Mouse (Mus musculus) forebrain, postnatal 0 days (tissue): ENCODE results near the gene Ap2b1. TPM values are rescaled to one million over a fixed set of nuclear protein-coding genes. Genes with fewer than 3 reads are reported as not detected.

Source experiments
- ATAC-seq: fragments of 200-750 bp; cut with Nextera tagmentation; 2 replicates; pipeline ENCODE4 v1.8.0; 2017; ENCODE audit warnings: mild to moderate bottlenecking, moderate library complexity
- DNase-seq: peaks from one replicate; pipeline ENCODE4 v3.0.0-alpha.2; 2015
- H3K27ac ChIP-seq: fragments of 300-500 bp; sonication (generic); 2 replicates; pipeline ENCODE4 v1.5.1; 2014; ENCODE audit warnings: low read depth, mild to moderate bottlenecking, antibody characterized with exemption, low read length, moderate library complexity, mixed read lengths
- H3K27me3 ChIP-seq: fragments of 300-500 bp; sonication (generic); 2 replicates; pipeline ENCODE4 v1.6.1; 2014; ENCODE audit warnings: mild to moderate bottlenecking, low read length, mixed read lengths; ENCODE audit not compliant: insufficient read depth
- H3K36me3 ChIP-seq: fragments of 300-500 bp; sonication (generic); 2 replicates; pipeline ENCODE4 v1.6.1; 2014; ENCODE audit warnings: mild to moderate bottlenecking, moderate library complexity; ENCODE audit not compliant: insufficient read depth
- H3K4me1 ChIP-seq: fragments of 300-500 bp; sonication (generic); 2 replicates; pipeline ENCODE4 v1.6.1; 2014; ENCODE audit warnings: antibody characterized with exemption; ENCODE audit not compliant: insufficient read depth
- H3K4me2 ChIP-seq: fragments of 300-500 bp; sonication (generic); 2 replicates; pipeline ENCODE4 v1.6.1; 2014; ENCODE audit warnings: low read depth, mild to moderate bottlenecking, moderate library complexity
- H3K4me3 ChIP-seq: fragments of 300-500 bp; sonication (generic); 2 replicates; pipeline ENCODE4 v1.5.1; 2014; ENCODE audit warnings: low read depth, low read length, mixed read lengths
- H3K9ac ChIP-seq: fragments of 300-500 bp; sonication (generic); 2 replicates; pipeline ENCODE4 v1.6.1; 2014; ENCODE audit warnings: mild to moderate bottlenecking
- H3K9me3 ChIP-seq: fragments of 300-500 bp; sonication (generic); 2 replicates; pipeline ENCODE4 v1.6.1; 2016; ENCODE audit warnings: low read length
- CTCF ChIP-seq: sonication (generic); IDR thresholded peaks from 2 replicates; pipeline ENCODE4 v1.5.1; 2016; ENCODE audit warnings: antibody characterized with exemption, control low read depth, low read depth
- WGBS: fragments of 180-500 bp; shearing (Covaris S2); extraction: QIAGEN DNeasy Blood & Tissue Kit; methylation state at CpG from one replicate; pipeline ENCODE4 v1.1.7; 2014; 5-methylcytosine and 5-hydroxymethylcytosine counted together
- polyA plus RNA-seq: library from polyadenylated mRNA; unstranded; fragments of >200 nt; fragmentation: Nextera tagmentation; extraction: Ambion mirVana; gene quantifications from 2 replicates; pipeline ENCODE4 v1.2.1, GENCODE M21; 2015
- total RNA-seq: library from RNA; depleted of rRNA; stranded (reverse); fragments of >200 nt; gene quantifications from 2 replicates; pipeline ENCODE4 v1.2.3, GENCODE M21; 2014

Gene Ap2b1
- total and polyA plus RNA-seq, 2 experiments from 2014 or later, result 110 to 230 TPM

GRCm38 (mm10) chr11:83440081-83441064 lies 141.5 kb downstream of the Ap2b1 start:
- TF ChIP-seq CTCF, result peak; percentile 99
- no peaks in the 10 kb centered on the region for H3K4me1 ChIP-seq
- H3K4me2 ChIP-seq, result peak overlapping the region; percentile 76
- under 1% methylated on average over 65 of the region's 75 CpGs for WGBS
- H3K27me3 ChIP-seq, result peaks cover 36% of the 10 kb centered on the region
- H3K9me3 ChIP-seq, result 0 out of 2 replicates have a peak, but pooled peaks cover 3% of the 10 kb centered on the region
- H3K36me3 ChIP-seq, result no peaks in the 10 kb centered on the region
- ATAC-seq, result peak; percentile 95
- H3K4me3 ChIP-seq, result peak overlapping the region; percentile 61
- peak; percentile 95 for DNase-seq
- H3K9ac ChIP-seq, result peak overlapping the region; percentile 61
- H3K27ac ChIP-seq, result no peak overlapping the region

- Histone ChIP-seq H3K9ac (no peak overlapping the region), H3K4me3 (peak overlapping the region; percentile 61; the same call in 1 of the 2 replicates), H3K4me2 (0 out of 2 replicates have a peak overlapping the region, but pooled peaks have one; percentile 76), H3K27ac (no peak overlapping the region), H3K9me3 (0 out of 2 replicates have a peak, but pooled peaks cover 3% of the 10 kb centered on the region), H3K27me3 (peaks cover 39% of the 10 kb centered on the region), H3K36me3 (no peaks in the 10 kb centered on the region), H3K4me1 (no peaks in the 10 kb centered on the region)
- DNase-seq, result no peak
- ATAC-seq, result no peak
- no peak for TF ChIP-seq CTCF
- WGBS, result 36% methylated on average over 7 of the region's 7 CpGs
These were observed 142.4 kb downstream of the Ap2b1 start for GRCm38 (mm10) chr11:83441235-83441634.

GRCm38 (mm10) chr11:83442596-83443267 lies 143.9 kb downstream of the Ap2b1 start:
- peak; percentile 86 for TF ChIP-seq CTCF
- H3K27ac ChIP-seq, result no peak overlapping the region
- ATAC-seq (peak; percentile 64), DNase-seq (peak; percentile 90)
- H3K4me1 ChIP-seq, result no peaks in the 10 kb centered on the region
- H3K9ac ChIP-seq, result no peak overlapping the region; the same call in 1 of the 2 replicates
- 0 out of 2 replicates have a peak, but pooled peaks cover 3% of the 10 kb centered on the region for H3K9me3 ChIP-seq
- no peaks in the 10 kb centered on the region for H3K36me3 ChIP-seq
- WGBS, result 12% methylated on average over 29 of the region's 29 CpGs
- H3K4me2 ChIP-seq, result peak overlapping the region; percentile 51
- H3K27me3 ChIP-seq, result peaks cover 39% of the 10 kb centered on the region
- H3K4me3 ChIP-seq, result peak overlapping the region; percentile 21

GRCm38 (mm10) chr11:83443824-83444223 lies 145.0 kb downstream of the Ap2b1 start:
- no peak for TF ChIP-seq CTCF
- 0 out of 2 replicates have a peak, but pooled peaks cover 3% of the 10 kb centered on the region for H3K9me3 ChIP-seq
- H3K4me2 ChIP-seq, result no peak overlapping the region
- no peak overlapping the region for H3K27ac ChIP-seq
- H3K36me3 ChIP-seq, result no peaks in the 10 kb centered on the region
- DNase-seq (no peak), ATAC-seq (no peak)
- WGBS, result 9% methylated on average over 7 of the region's 7 CpGs
- H3K4me1 ChIP-seq, result no peaks in the 10 kb centered on the region
- no peak overlapping the region for H3K4me3 ChIP-seq
- no peak overlapping the region for H3K9ac ChIP-seq
- peaks cover 39% of the 10 kb centered on the region for H3K27me3 ChIP-seq

- peaks cover 37% of the 10 kb centered on the region for H3K27me3 ChIP-seq
These were observed 146.2 kb downstream of the Ap2b1 start for GRCm38 (mm10) chr11:83445001-83445400.

GRCm38 (mm10) chr11:83447612-83448011 lies 148.8 kb downstream of the Ap2b1 start:
- no peak for DNase-seq
- H3K4me2 ChIP-seq, result no peak overlapping the region
- no peak overlapping the region for H3K27ac ChIP-seq
- H3K9me3 ChIP-seq, result 0 out of 2 replicates have a peak, but pooled peaks cover 3% of the 10 kb centered on the region
- H3K9ac ChIP-seq, result no peak overlapping the region; the same call in 1 of the 2 replicates
- WGBS, result 89% methylated on average over 10 of the region's 10 CpGs
- ATAC-seq, result no peak
- H3K4me3 ChIP-seq, result no peak overlapping the region
- no peaks in the 10 kb centered on the region for H3K36me3 ChIP-seq
- H3K27me3 ChIP-seq, result peaks cover 26% of the 10 kb centered on the region
- no peak for TF ChIP-seq CTCF
- no peaks in the 10 kb centered on the region for H3K4me1 ChIP-seq

More at GRCm38 (mm10) chr11:83445001-83445400, 146.2 kb downstream of the Ap2b1 start:
- no peaks in the 10 kb centered on the region for H3K4me1 ChIP-seq
- H3K9ac ChIP-seq, result no peak overlapping the region
- no peak for TF ChIP-seq CTCF
- no peaks in the 10 kb centered on the region for H3K36me3 ChIP-seq
- 34% methylated on average over 19 of the region's 19 CpGs for whole genome bisulfite sequencing
- no peak for DNase-seq
- no peak for ATAC-seq
- H3K27ac ChIP-seq, result no peak overlapping the region
- 0 out of 2 replicates have a peak overlapping the region, but pooled peaks have one; percentile 11 for H3K4me3 ChIP-seq
- peak overlapping the region; percentile 37 for H3K4me2 ChIP-seq
- H3K9me3 ChIP-seq, result 0 out of 2 replicates have a peak, but pooled peaks cover 3% of the 10 kb centered on the region
